Mouse (Mus musculus): ENCODE results near the gene Gabra1. TPM values are rescaled to one million over a fixed set of nuclear protein-coding genes. Genes with fewer than 3 reads are reported as not detected.

Gabra1 gene
- polyA plus RNA-seq (2011; ENCODE audit: insufficient read depth, insufficient read length, low read depth, missing spikeins): not detected in 2 replicates

- no peak for TF ChIP-seq EP300 (IDR thresholded peaks at IDR 0.05; ENCODE audit: insufficient read depth, low read depth, low read length)
These were observed at the start of gene Gabra1 for GRCm38 (mm10) chr11:42182825-42183152. Gene Gabra1 (minus strand): TSS chr11:42182930.

DNA sequence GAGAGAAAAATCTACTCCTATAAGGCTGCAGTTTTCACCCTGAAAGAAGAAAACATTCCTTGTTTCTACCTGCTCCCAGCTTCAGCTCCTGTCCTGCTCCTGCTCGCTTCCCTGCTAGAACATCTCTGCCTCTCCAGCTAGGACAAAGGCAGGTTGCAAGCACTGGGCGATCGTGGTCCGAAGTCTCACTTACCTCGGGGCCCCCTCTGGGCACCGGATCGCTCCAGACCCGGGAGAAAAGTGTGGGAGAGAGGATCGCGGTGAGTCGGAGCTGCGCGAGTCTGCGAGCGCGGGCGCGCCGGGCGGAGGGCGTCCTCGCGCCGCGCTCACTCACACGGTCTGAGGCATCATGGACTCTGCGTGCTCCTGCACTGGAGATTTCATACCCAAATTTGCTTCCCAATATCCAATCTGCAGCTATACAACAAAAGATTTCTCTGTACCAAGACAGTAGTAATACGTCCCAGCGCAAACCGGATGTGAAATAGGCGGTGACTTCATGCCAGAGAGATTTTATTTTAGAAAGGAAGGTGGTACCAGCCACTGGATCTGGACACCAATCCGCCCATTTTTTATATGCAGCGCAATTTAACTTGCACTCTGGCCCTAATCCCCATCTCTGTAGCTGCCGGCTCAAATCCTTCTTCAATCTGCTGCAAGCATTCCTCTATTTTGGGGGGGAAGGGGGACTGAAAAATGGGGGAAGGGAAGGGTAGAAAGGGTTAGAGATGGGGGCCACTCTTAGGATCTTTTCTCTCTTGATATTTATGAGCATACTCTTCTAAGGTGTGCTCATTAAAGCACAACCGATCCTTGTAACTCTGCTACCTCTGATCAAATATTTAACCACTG lies 531 bp downstream of the Gabra1 start:
- no peaks in the 10 kb centered on the region for H3K36me3 ChIP-seq (ENCODE audit: control insufficient read depth, insufficient read depth, low read length, poor library complexity, severe bottlenecking)
- no peaks in the 10 kb centered on the region for H3K9me3 ChIP-seq (replicated peaks; ENCODE audit: control insufficient read depth, insufficient read depth, low read length, poor library complexity, severe bottlenecking)
- 0 out of 2 replicates have a peak overlapping the region, but pooled peaks have one; percentile 9 for H3K9ac ChIP-seq (ENCODE audit: low read depth, poor library complexity, severe bottlenecking)
- H3K4me1 ChIP-seq (ENCODE audit: control insufficient read depth, insufficient read depth, low read length): no peaks in the 10 kb centered on the region
- peak overlapping the region; percentile 34 for H3K4me3 ChIP-seq (ENCODE audit: low read depth, low read length)
- peaks cover 1% of the 10 kb centered on the region; the same call in 1 of the 2 replicates for H3K27me3 ChIP-seq (ENCODE audit: control insufficient read depth, insufficient read depth, low read length, poor library complexity, severe bottlenecking)
- no peak overlapping the region for H3K27ac ChIP-seq (ENCODE audit: insufficient read depth, low read length)
- TF ChIP-seq POLR2A (IDR thresholded peaks at IDR 0.05; ENCODE audit: insufficient read depth, low read length): no peak
- no peak for TF ChIP-seq CTCF (IDR thresholded peaks at IDR 0.05; ENCODE audit: low read depth, low read length)
- TF ChIP-seq EP300 (IDR thresholded peaks at IDR 0.05; ENCODE audit: insufficient read depth, low read depth, low read length): no peak

More at GRCm38 (mm10) chr11:42182825-42183152, at the start of gene Gabra1:
- Histone ChIP-seq H3K27me3 (ENCODE audit: control insufficient read depth, insufficient read depth, low read length, poor library complexity, severe bottlenecking) (peaks cover 1% of the 10 kb centered on the region; the same call in 1 of the 2 replicates), H3K4me3 (ENCODE audit: low read depth, low read length) (peak within 1 kb of the TSS; percentile 34), H3K9me3 (replicated peaks; ENCODE audit: control insufficient read depth, insufficient read depth, low read length, poor library complexity, severe bottlenecking) (no peaks in the 10 kb centered on the region), H3K36me3 (ENCODE audit: control insufficient read depth, insufficient read depth, low read length, poor library complexity, severe bottlenecking) (no peaks in the 10 kb centered on the region), H3K27ac (ENCODE audit: insufficient read depth, low read length) (no peak within 1 kb of the TSS), H3K4me1 (ENCODE audit: control insufficient read depth, insufficient read depth, low read length) (no peaks in the 10 kb centered on the region), H3K9ac (ENCODE audit: low read depth, poor library complexity, severe bottlenecking) (0 out of 2 replicates have a peak within 1 kb of the TSS, but pooled peaks have one; percentile 9)

- TF ChIP-seq POLR2A (IDR thresholded peaks at IDR 0.05; ENCODE audit: insufficient read depth, low read length) (no peak), CTCF (IDR thresholded peaks at IDR 0.05; ENCODE audit: low read depth, low read length) (no peak)
- Histone ChIP-seq H3K4me3 (ENCODE audit: low read depth, low read length) (no peak overlapping the region), H3K9ac (ENCODE audit: low read depth, poor library complexity, severe bottlenecking) (no peak overlapping the region), H3K9me3 (replicated peaks; ENCODE audit: control insufficient read depth, insufficient read depth, low read length, poor library complexity, severe bottlenecking) (no peaks in the 10 kb centered on the region), H3K36me3 (ENCODE audit: control insufficient read depth, insufficient read depth, low read length, poor library complexity, severe bottlenecking) (no peaks in the 10 kb centered on the region), H3K27ac (ENCODE audit: insufficient read depth, low read length) (no peak overlapping the region), H3K4me1 (ENCODE audit: control insufficient read depth, insufficient read depth, low read length) (no peaks in the 10 kb centered on the region), H3K27me3 (ENCODE audit: control insufficient read depth, insufficient read depth, low read length, poor library complexity, severe bottlenecking) (peaks cover 1% of the 10 kb centered on the region; the same call in 1 of the 2 replicates)
These were observed 1.3 kb downstream of the Gabra1 start for GRCm38 (mm10) chr11:42181426-42181825.

GRCm38 (mm10) chr11:42179535-42179934 lies 3.2 kb downstream of the Gabra1 start:
- H3K9ac ChIP-seq (ENCODE audit: low read depth, poor library complexity, severe bottlenecking): no peak overlapping the region
- H3K27ac ChIP-seq (ENCODE audit: insufficient read depth, low read length): no peak overlapping the region
- H3K4me3 ChIP-seq (ENCODE audit: low read depth, low read length): no peak overlapping the region
- H3K36me3 ChIP-seq (ENCODE audit: control insufficient read depth, insufficient read depth, low read length, poor library complexity, severe bottlenecking): no peaks in the 10 kb centered on the region
- H3K27me3 ChIP-seq (ENCODE audit: control insufficient read depth, insufficient read depth, low read length, poor library complexity, severe bottlenecking): peaks cover 1% of the 10 kb centered on the region; the same call in 1 of the 2 replicates
- no peaks in the 10 kb centered on the region for H3K9me3 ChIP-seq (replicated peaks; ENCODE audit: control insufficient read depth, insufficient read depth, low read length, poor library complexity, severe bottlenecking)
- TF ChIP-seq EP300 (IDR thresholded peaks at IDR 0.05; ENCODE audit: insufficient read depth, low read depth, low read length) (no peak), CTCF (IDR thresholded peaks at IDR 0.05; ENCODE audit: low read depth, low read length) (no peak), POLR2A (IDR thresholded peaks at IDR 0.05; ENCODE audit: insufficient read depth, low read length) (no peak)
- H3K4me1 ChIP-seq (ENCODE audit: control insufficient read depth, insufficient read depth, low read length): no peaks in the 10 kb centered on the region

GRCm38 (mm10) chr11:42178296-42178695 lies 4.4 kb downstream of the Gabra1 start:
- H3K27ac ChIP-seq (ENCODE audit: insufficient read depth, low read length): no peak overlapping the region
- TF ChIP-seq POLR2A (IDR thresholded peaks at IDR 0.05; ENCODE audit: insufficient read depth, low read length) (no peak), CTCF (IDR thresholded peaks at IDR 0.05; ENCODE audit: low read depth, low read length) (no peak), EP300 (IDR thresholded peaks at IDR 0.05; ENCODE audit: insufficient read depth, low read depth, low read length) (no peak)
- H3K36me3 ChIP-seq (ENCODE audit: control insufficient read depth, insufficient read depth, low read length, poor library complexity, severe bottlenecking): no peaks in the 10 kb centered on the region
- H3K9me3 ChIP-seq (replicated peaks; ENCODE audit: control insufficient read depth, insufficient read depth, low read length, poor library complexity, severe bottlenecking): no peaks in the 10 kb centered on the region
- no peak overlapping the region for H3K4me3 ChIP-seq (ENCODE audit: low read depth, low read length)
- H3K9ac ChIP-seq (ENCODE audit: low read depth, poor library complexity, severe bottlenecking): no peak overlapping the region
- peaks cover 1% of the 10 kb centered on the region; the same call in 1 of the 2 replicates for H3K27me3 ChIP-seq (ENCODE audit: control insufficient read depth, insufficient read depth, low read length, poor library complexity, severe bottlenecking)
- H3K4me1 ChIP-seq (ENCODE audit: control insufficient read depth, insufficient read depth, low read length): no peaks in the 10 kb centered on the region

DNA sequence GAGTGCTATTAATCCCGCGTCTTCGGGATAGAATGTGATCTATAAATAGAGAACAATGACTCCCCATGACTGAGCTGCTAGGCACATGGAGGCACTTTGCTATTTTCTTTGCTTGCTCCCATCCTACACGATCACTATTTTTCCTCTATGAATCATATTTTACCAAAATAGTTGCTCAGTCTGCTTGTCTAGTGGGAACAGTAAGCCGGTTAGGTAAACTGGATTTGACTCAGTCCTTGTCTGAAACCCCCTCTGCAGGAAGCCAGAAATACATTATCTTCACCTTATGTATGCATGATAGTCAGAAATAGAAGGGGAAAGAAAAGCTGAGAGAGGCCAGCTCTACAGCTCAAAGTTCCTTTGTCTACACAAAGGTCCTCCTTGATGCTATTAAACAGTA lies 31.3 kb downstream of the Gabra1 start:
- Histone ChIP-seq H3K9ac (ENCODE audit: low read depth, poor library complexity, severe bottlenecking) (no peak overlapping the region), H3K27ac (ENCODE audit: insufficient read depth, low read length) (no peak overlapping the region), H3K36me3 (ENCODE audit: control insufficient read depth, insufficient read depth, low read length, poor library complexity, severe bottlenecking) (no peaks in the 10 kb centered on the region), H3K4me1 (ENCODE audit: control insufficient read depth, insufficient read depth, low read length) (no peaks in the 10 kb centered on the region), H3K4me3 (ENCODE audit: low read depth, low read length) (no peak overlapping the region), H3K27me3 (ENCODE audit: control insufficient read depth, insufficient read depth, low read length, poor library complexity, severe bottlenecking) (no peaks in the 10 kb centered on the region; the same call in 1 of the 2 replicates), H3K9me3 (replicated peaks; ENCODE audit: control insufficient read depth, insufficient read depth, low read length, poor library complexity, severe bottlenecking) (no peaks in the 10 kb centered on the region)
- no peak for TF ChIP-seq CTCF (IDR thresholded peaks at IDR 0.05; ENCODE audit: low read depth, low read length)
- no peak for TF ChIP-seq POLR2A (IDR thresholded peaks at IDR 0.05; ENCODE audit: insufficient read depth, low read length)
- no peak for TF ChIP-seq EP300 (IDR thresholded peaks at IDR 0.05; ENCODE audit: insufficient read depth, low read depth, low read length)

Data from ES-Bruce4 (cell line).